Mouse (Mus musculus) stomach, embryonic 16.5 days (tissue): ENCODE measurements around the gene Nelfe. TPM values are rescaled to one million over a fixed set of nuclear protein-coding genes. Genes with fewer than 3 reads are reported as not detected.
"Not testable (repeated sequence)": the region's sequence is repeated elsewhere in the genome, so short reads cannot be mapped to it uniquely, and the experiment has no call there.

Experiments used
- ATAC-seq: fragments of 200-750 bp; cut with Nextera tagmentation; 2 replicates; pipeline ENCODE4 v1.8.0; 2017; ENCODE audit warnings: moderate number of reproducible peaks, moderate TSS enrichment; ENCODE audit not compliant: insufficient read depth, low FRiP score
- H3K27ac ChIP-seq: fragments of 300-500 bp; sonication (generic); 2 replicates; pipeline ENCODE4 v1.5.1; 2014; ENCODE audit warnings: low read length
- H3K27me3 ChIP-seq: fragments of 300-500 bp; sonication (generic); 2 replicates; pipeline ENCODE4 v1.6.1; 2014; ENCODE audit warnings: low read length, control low read depth, mixed read lengths; ENCODE audit not compliant: control insufficient read depth, insufficient read depth
- H3K36me3 ChIP-seq: fragments of 300-500 bp; sonication (generic); 2 replicates; pipeline ENCODE4 v1.6.1; 2014; ENCODE audit warnings: low read length; ENCODE audit not compliant: control insufficient read depth, insufficient read depth
- H3K4me1 ChIP-seq: fragments of 300-500 bp; sonication (generic); 2 replicates; pipeline ENCODE4 v1.6.1; 2014; ENCODE audit warnings: low read length, control low read depth, mixed read lengths; ENCODE audit not compliant: control insufficient read depth, insufficient read depth
- H3K4me2 ChIP-seq: fragments of 300-500 bp; sonication (generic); 2 replicates; pipeline ENCODE4 v1.6.1; 2014; ENCODE audit warnings: low read depth, low read length, mixed read lengths
- H3K4me3 ChIP-seq: fragments of 300-500 bp; sonication (generic); replicated peaks from 2 replicates; pipeline ENCODE4 v1.5.1; 2014; ENCODE audit warnings: mild to moderate bottlenecking, low read length
- H3K9ac ChIP-seq: fragments of 300-500 bp; sonication (generic); 2 replicates; pipeline ENCODE4 v1.6.1; 2014; ENCODE audit warnings: low read length
- H3K9me3 ChIP-seq: fragments of 300-500 bp; sonication (generic); replicated peaks from 2 replicates; pipeline ENCODE4 v1.6.1; 2016; ENCODE audit warnings: low read length, control low read depth; ENCODE audit not compliant: control insufficient read depth
- WGBS: fragments of 180-500 bp; shearing (Covaris S2); extraction: QIAGEN DNeasy Blood & Tissue Kit; methylation state at CpG from one replicate; pipeline ENCODE4 v1.1.7; 2014; 5-methylcytosine and 5-hydroxymethylcytosine counted together
- microRNA-seq: library from miRNA; unstranded; fragments of <30 nt; microRNA quantifications from one replicate; pipeline ENCODE4, GENCODE M21; 2016
- polyA plus RNA-seq: library from polyadenylated mRNA; unstranded; fragments of >200 nt; fragmentation: Nextera tagmentation; extraction: Ambion mirVana; gene quantifications from 2 replicates; pipeline ENCODE4 v1.2.1, GENCODE M21; 2015

The Nelfe gene
- polyA plus RNA-seq, 1 experiment from 2014 or later = 89.5 TPM

- no peak for ATAC-seq
- Histone ChIP-seq H3K9ac (peak overlapping the region; percentile 99), H3K4me1 (peaks cover 19% of the 10 kb centered on the region), H3K27ac (peak overlapping the region; percentile 95), H3K27me3 (no peaks in the 10 kb centered on the region), H3K4me2 (peak overlapping the region; percentile 84), H3K36me3 (peaks cover 15% of the 10 kb centered on the region; the same call in 1 of the 2 replicates), H3K9me3 (no peaks in the 10 kb centered on the region), H3K4me3 (peak overlapping the region; percentile 92)
- 2% methylated on average over 5 of the region's 5 CpGs for WGBS
Measured at GRCm38 (mm10) chr17:34899890-34900243, 49.7 kb downstream of the Nelfe start.

GRCm38 (mm10) chr17:34900826-34901225, 50.6 kb downstream of the Nelfe start:
- ATAC-seq, H3K4me2 ChIP-seq, H3K27ac ChIP-seq, H3K4me3 ChIP-seq, H3K9me3 ChIP-seq, H3K9ac ChIP-seq, H3K27me3 ChIP-seq: not testable (repeated sequence)
- H3K36me3 ChIP-seq = peaks cover 21% of the 10 kb centered on the region
- H3K4me1 ChIP-seq = peaks cover 15% of the 10 kb centered on the region

- H3K4me1 ChIP-seq, H3K4me3 ChIP-seq, H3K9ac ChIP-seq, H3K27ac ChIP-seq, H3K9me3 ChIP-seq, ATAC-seq, H3K4me2 ChIP-seq, H3K27me3 ChIP-seq: not testable (repeated sequence)
- peaks cover 24% of the 10 kb centered on the region for H3K36me3 ChIP-seq
- WGBS = 82% methylated on average over 9 of the region's 10 CpGs
Measured at GRCm38 (mm10) chr17:34901948-34902347, 51.8 kb downstream of the Nelfe start.

- Histone ChIP-seq H3K4me2 (no peak overlapping the region), H3K27me3 (no peaks in the 10 kb centered on the region), H3K9me3 (no peaks in the 10 kb centered on the region), H3K9ac (no peak overlapping the region), H3K4me1 (0 out of 2 replicates have a peak, but pooled peaks cover 3% of the 10 kb centered on the region), H3K4me3 (no peak overlapping the region), H3K27ac (no peak overlapping the region), H3K36me3 (peaks cover 34% of the 10 kb centered on the region)
- 80% methylated on average over 9 of the region's 9 CpGs for WGBS
- ATAC-seq = no peak
Measured at GRCm38 (mm10) chr17:34902895-34903294, 52.7 kb downstream of the Nelfe start.

Small RNA genes lying within 50 kb of the gene (microRNA-seq; reads per million reads assigned to microRNA genes)
- not detected for gene Mir6970
- gene Mir6971 = 3.6 reads per million, percentile 20 among the genes with 10 or more reads in this experiment
- not detected for gene Mir6972

Other genes starting within 250 kb of the Nelfe start
- 129 and 141 TPM in 2 replicates for gene Rnf5, start 246.7 kb upstream of the Nelfe start, polyA plus RNA-seq
- gene Agpat1, start 246.1 kb upstream of the Nelfe start, polyA plus RNA-seq = 42.6 TPM in 2 replicates
- gene Egfl8, start 234.4 kb upstream of the Nelfe start, polyA plus RNA-seq = 3.5 and 4.8 TPM in 2 replicates
- 25.2 and 25.7 TPM in 2 replicates for gene Ppt2, start 221.9 kb upstream of the Nelfe start, polyA plus RNA-seq
- 0.31 and 0.45 TPM in 2 replicates for gene Prrt1, start 220.9 kb upstream of the Nelfe start, polyA plus RNA-seq
- gene Fkbpl, start 205.6 kb upstream of the Nelfe start, polyA plus RNA-seq = 13.1 and 14.4 TPM in 2 replicates
- 73.5 and 78.0 TPM in 2 replicates for gene Atf6b, start 203.2 kb upstream of the Nelfe start, polyA plus RNA-seq
- gene Tnxb, start 179.9 kb upstream of the Nelfe start, polyA plus RNA-seq = 1.3 and 1.8 TPM in 2 replicates
- 0.89 and 0.99 TPM in 2 replicates for gene C4b, start 106.5 kb upstream of the Nelfe start, polyA plus RNA-seq
- 0.21 and 6.9 TPM in 2 replicates for gene Cyp21a1, start 45.8 kb upstream of the Nelfe start, polyA plus RNA-seq
- 23.8 and 25.8 TPM in 2 replicates for gene Stk19, start 13.4 kb upstream of the Nelfe start, polyA plus RNA-seq
- gene Dxo, start 13.4 kb upstream of the Nelfe start, polyA plus RNA-seq = 48.9 and 53.3 TPM in 2 replicates
- 45.0 and 48.1 TPM in 2 replicates for gene Skiv2l, start 181 bp upstream of the Nelfe start, polyA plus RNA-seq
- 27.8 and 28.9 TPM in 2 replicates for gene Cfb, start 12.1 kb downstream of the Nelfe start, polyA plus RNA-seq
- 1.0 and 1.1 TPM in 2 replicates for gene Zbtb12, start 29.1 kb downstream of the Nelfe start, polyA plus RNA-seq
- gene Gm20547, start 31.7 kb downstream of the Nelfe start, polyA plus RNA-seq = 0.49 TPM in 1 of 2 replicates, not detected in the other
- gene C2, start 47.9 kb downstream of the Nelfe start, polyA plus RNA-seq = 4.4 and 5.5 TPM in 2 replicates
- 61.0 and 61.1 TPM in 2 replicates for gene Ehmt2, start 48.1 kb downstream of the Nelfe start, polyA plus RNA-seq
- 19.3 and 21.1 TPM in 2 replicates for gene Slc44a4, start 64.1 kb downstream of the Nelfe start, polyA plus RNA-seq
- gene Neu1, start 80.9 kb downstream of the Nelfe start, polyA plus RNA-seq = 36.7 and 40.6 TPM in 2 replicates
- gene Hspa1b, start 108.8 kb downstream of the Nelfe start, polyA plus RNA-seq = 0.94 and 1.4 TPM in 2 replicates
- gene Gm20481, start 119.5 kb downstream of the Nelfe start, polyA plus RNA-seq = 0.27 TPM in 1 of 2 replicates, not detected in the other
- gene Hspa1a, start 121.8 kb downstream of the Nelfe start, polyA plus RNA-seq = 13.7 and 16.3 TPM in 2 replicates
- 0.96 and 1.4 TPM in 2 replicates for gene Hspa1l, start 122.3 kb downstream of the Nelfe start, polyA plus RNA-seq
- 145 and 146 TPM in 2 replicates for gene Lsm2, start 131.5 kb downstream of the Nelfe start, polyA plus RNA-seq
- gene Vars, start 150.6 kb downstream of the Nelfe start, polyA plus RNA-seq = 81.1 and 82.1 TPM in 2 replicates
- gene Vwa7, start 166.2 kb downstream of the Nelfe start, polyA plus RNA-seq = 0.26 and 0.42 TPM in 2 replicates
- 14.2 and 14.3 TPM in 2 replicates for gene Sapcd1, start 177.6 kb downstream of the Nelfe start, polyA plus RNA-seq
- 3.9 and 4.2 TPM in 2 replicates for gene Msh5, start 196.4 kb downstream of the Nelfe start, polyA plus RNA-seq
- gene Clic1, start 199.6 kb downstream of the Nelfe start, polyA plus RNA-seq = 396 and 441 TPM in 2 replicates
- gene Ddah2, start 208.6 kb downstream of the Nelfe start, polyA plus RNA-seq = 190 and 193 TPM in 2 replicates
- 50.6 and 109 TPM in 2 replicates for gene Ly6g6c, start 215.0 kb downstream of the Nelfe start, polyA plus RNA-seq
- gene Mpig6b, start 215.8 kb downstream of the Nelfe start, polyA plus RNA-seq = 0.48 and 1.0 TPM in 2 replicates
- 32.3 and 49.2 TPM in 2 replicates for gene Ly6g6e, start 226.5 kb downstream of the Nelfe start, polyA plus RNA-seq
- 3.2 and 4.1 TPM in 2 replicates for gene Ly6g6d, start 227.7 kb downstream of the Nelfe start, polyA plus RNA-seq
- 0.46 and 0.54 TPM in 2 replicates for gene Ly6g6f, start 235.2 kb downstream of the Nelfe start, polyA plus RNA-seq
- 95.8 and 97.9 TPM in 2 replicates for gene Abhd16a, start 238.9 kb downstream of the Nelfe start, polyA plus RNA-seq